Mouse (Mus musculus): ENCODE results near the gene Gm20503. TPM values are rescaled to one million over a fixed set of nuclear protein-coding genes. Genes with fewer than 3 reads are reported as not detected.

Gene Gm20503
- polyA plus RNA-seq, 1 experiment from 2014 or later = 14.6 TPM

- H3K4me2 ChIP-seq = no peak overlapping the region
- no peaks in the 10 kb centered on the region for H3K27me3 ChIP-seq (replicated peaks)
- no peak overlapping the region for H3K27ac ChIP-seq (ENCODE audit: poor library complexity, severe bottlenecking)
- H3K4me3 ChIP-seq = no peak overlapping the region
- 80% methylated on average over 5 of the region's 5 CpGs for WGBS
- ATAC-seq (ENCODE audit: insufficient number of reproducible peaks, low FRiP score) = no peak
- no peaks in the 10 kb centered on the region for H3K9me3 ChIP-seq (replicated peaks)
- H3K9ac ChIP-seq = no peak overlapping the region
- peaks cover 55% of the 10 kb centered on the region for H3K4me1 ChIP-seq (replicated peaks)
- H3K36me3 ChIP-seq = no peaks in the 10 kb centered on the region
These were observed 5.0 kb downstream of the Gm20503 start for GRCm38 (mm10) chr4:59007974-59008373.

GRCm38 (mm10) chr4:59009186-59009585 is 6.2 kb downstream of the Gm20503 start:
- Histone ChIP-seq H3K36me3 (no peaks in the 10 kb centered on the region), H3K27me3 (replicated peaks) (no peaks in the 10 kb centered on the region), H3K4me3 (no peak overlapping the region), H3K4me1 (replicated peaks) (peaks cover 57% of the 10 kb centered on the region), H3K9ac (no peak overlapping the region), H3K27ac (ENCODE audit: poor library complexity, severe bottlenecking) (no peak overlapping the region), H3K9me3 (replicated peaks) (no peaks in the 10 kb centered on the region), H3K4me2 (no peak overlapping the region)
- 89% methylated on average over 7 of the region's 7 CpGs for WGBS
- no peak for ATAC-seq (ENCODE audit: insufficient number of reproducible peaks, low FRiP score)

GRCm38 (mm10) chr4:59009696-59010095 is 6.7 kb downstream of the Gm20503 start:
- no peak overlapping the region for H3K9ac ChIP-seq
- no peak overlapping the region for H3K4me2 ChIP-seq
- H3K27ac ChIP-seq (ENCODE audit: poor library complexity, severe bottlenecking) = no peak overlapping the region
- no peak for ATAC-seq (ENCODE audit: insufficient number of reproducible peaks, low FRiP score)
- no peaks in the 10 kb centered on the region for H3K36me3 ChIP-seq
- H3K27me3 ChIP-seq (replicated peaks) = no peaks in the 10 kb centered on the region
- no peaks in the 10 kb centered on the region for H3K9me3 ChIP-seq (replicated peaks)
- 80% methylated on average over 4 of the region's 4 CpGs for WGBS
- peaks cover 54% of the 10 kb centered on the region for H3K4me1 ChIP-seq (replicated peaks)
- H3K4me3 ChIP-seq = no peak overlapping the region

- no peak for ATAC-seq (ENCODE audit: insufficient number of reproducible peaks, low FRiP score)
- WGBS = 37% methylated on average over 3 of the region's 3 CpGs
- no peak overlapping the region for H3K4me2 ChIP-seq
- peaks cover 38% of the 10 kb centered on the region for H3K4me1 ChIP-seq (replicated peaks)
- no peaks in the 10 kb centered on the region for H3K27me3 ChIP-seq (replicated peaks)
- H3K9me3 ChIP-seq (replicated peaks) = no peaks in the 10 kb centered on the region
- no peak overlapping the region; the same call in 1 of the 2 replicates for H3K9ac ChIP-seq
- no peak overlapping the region for H3K4me3 ChIP-seq
- H3K27ac ChIP-seq (ENCODE audit: poor library complexity, severe bottlenecking) = no peak overlapping the region
- no peaks in the 10 kb centered on the region for H3K36me3 ChIP-seq
These were observed 8.4 kb downstream of the Gm20503 start for GRCm38 (mm10) chr4:59011446-59011845.

- no peak for ATAC-seq (ENCODE audit: insufficient number of reproducible peaks, low FRiP score)
- WGBS = 87% methylated on average over 3 of the region's 3 CpGs
These were observed 12.2 kb downstream of the Gm20503 start for GRCm38 (mm10) chr4:59015181-59015580.

GRCm38 (mm10) chr4:59016922-59017321 is 13.9 kb downstream of the Gm20503 start:
- Histone ChIP-seq H3K27ac (ENCODE audit: poor library complexity, severe bottlenecking) (no peak overlapping the region), H3K4me2 (no peak overlapping the region), H3K36me3 (peaks cover 34% of the 10 kb centered on the region), H3K4me3 (no peak overlapping the region), H3K9me3 (replicated peaks) (no peaks in the 10 kb centered on the region), H3K4me1 (replicated peaks) (peaks cover 18% of the 10 kb centered on the region; the same call in 1 of the 2 replicates), H3K9ac (no peak overlapping the region), H3K27me3 (replicated peaks) (no peaks in the 10 kb centered on the region)
- 75% methylated on average over 2 of the region's 2 CpGs for WGBS
- ATAC-seq (ENCODE audit: insufficient number of reproducible peaks, low FRiP score) = no peak

More at GRCm38 (mm10) chr4:59015181-59015580, 12.2 kb downstream of the Gm20503 start:
- Histone ChIP-seq H3K4me3 (no peak overlapping the region), H3K27me3 (replicated peaks) (no peaks in the 10 kb centered on the region), H3K4me2 (no peak overlapping the region), H3K9me3 (replicated peaks) (no peaks in the 10 kb centered on the region), H3K27ac (ENCODE audit: poor library complexity, severe bottlenecking) (no peak overlapping the region), H3K9ac (no peak overlapping the region), H3K36me3 (peaks cover 24% of the 10 kb centered on the region), H3K4me1 (replicated peaks) (peaks cover 29% of the 10 kb centered on the region)

DNA sequence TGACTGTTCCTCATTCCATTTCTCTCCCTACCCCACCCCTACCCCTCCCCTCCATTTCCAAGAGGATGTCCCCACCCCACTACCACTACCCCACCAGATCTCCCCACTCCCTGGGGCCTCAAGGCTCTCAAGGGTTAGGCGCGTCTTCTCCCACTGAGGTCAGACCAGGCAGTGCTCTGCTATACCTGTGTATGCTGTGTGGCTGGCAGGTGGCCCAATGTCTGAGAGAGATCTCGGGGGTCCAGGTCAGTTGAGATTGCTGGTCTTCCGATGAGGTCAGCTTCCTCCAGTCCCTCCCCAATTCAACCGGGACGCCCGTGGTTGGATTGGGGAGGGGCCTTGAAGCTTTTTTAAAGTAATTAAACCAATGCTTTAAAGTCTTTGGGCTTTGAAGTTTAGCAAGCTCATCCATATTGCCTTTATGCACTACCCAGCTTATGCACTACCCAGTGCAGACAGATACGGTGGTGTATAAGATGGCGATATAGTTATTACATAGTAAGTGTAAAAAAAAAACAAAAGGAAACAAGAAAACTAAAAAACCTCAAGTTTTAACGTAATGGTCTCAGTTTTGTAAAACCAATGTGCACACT is 31.4 kb downstream of the Gm20503 start:
- H3K9me3 ChIP-seq (replicated peaks) = peaks cover 2% of the 10 kb centered on the region; the same call in 1 of the 2 replicates
- H3K27ac ChIP-seq (ENCODE audit: poor library complexity, severe bottlenecking) = no peak overlapping the region
- no peak overlapping the region for H3K9ac ChIP-seq
- peak overlapping the region; percentile 93 for H3K4me2 ChIP-seq
- no peaks in the 10 kb centered on the region for H3K4me1 ChIP-seq (replicated peaks)
- 0 out of 2 replicates have a peak, but pooled peaks have one; percentile 22 for ATAC-seq (ENCODE audit: insufficient number of reproducible peaks, low FRiP score)
- H3K27me3 ChIP-seq (replicated peaks) = no peaks in the 10 kb centered on the region
- H3K36me3 ChIP-seq = no peaks in the 10 kb centered on the region
- peak overlapping the region; percentile 95 for H3K4me3 ChIP-seq
- WGBS = 74% methylated on average over 10 of the region's 10 CpGs

GRCm38 (mm10) chr4:59034918-59035785 is 32.1 kb downstream of the Gm20503 start, which contains the start of gene Gng10:
Gng10 (plus strand) TSS chr4:59035088.
- Histone ChIP-seq H3K36me3 (peaks cover 3% of the 10 kb centered on the region; the same call in 1 of the 2 replicates), H3K9ac (peak within 1 kb of the TSS; percentile 96), H3K27me3 (replicated peaks) (no peaks in the 10 kb centered on the region), H3K4me1 (replicated peaks) (no peaks in the 10 kb centered on the region), H3K9me3 (replicated peaks) (peaks cover 2% of the 10 kb centered on the region; the same call in 1 of the 2 replicates), H3K4me3 (peak within 1 kb of the TSS; percentile 95), H3K27ac (ENCODE audit: poor library complexity, severe bottlenecking) (peak within 1 kb of the TSS; percentile 53; the same call in 1 of the 2 replicates), H3K4me2 (peak within 1 kb of the TSS; percentile 93)
- WGBS = 10% methylated on average over 76 of the region's 76 CpGs
- ATAC-seq (ENCODE audit: insufficient number of reproducible peaks, low FRiP score) = peak; percentile 75

DNA sequence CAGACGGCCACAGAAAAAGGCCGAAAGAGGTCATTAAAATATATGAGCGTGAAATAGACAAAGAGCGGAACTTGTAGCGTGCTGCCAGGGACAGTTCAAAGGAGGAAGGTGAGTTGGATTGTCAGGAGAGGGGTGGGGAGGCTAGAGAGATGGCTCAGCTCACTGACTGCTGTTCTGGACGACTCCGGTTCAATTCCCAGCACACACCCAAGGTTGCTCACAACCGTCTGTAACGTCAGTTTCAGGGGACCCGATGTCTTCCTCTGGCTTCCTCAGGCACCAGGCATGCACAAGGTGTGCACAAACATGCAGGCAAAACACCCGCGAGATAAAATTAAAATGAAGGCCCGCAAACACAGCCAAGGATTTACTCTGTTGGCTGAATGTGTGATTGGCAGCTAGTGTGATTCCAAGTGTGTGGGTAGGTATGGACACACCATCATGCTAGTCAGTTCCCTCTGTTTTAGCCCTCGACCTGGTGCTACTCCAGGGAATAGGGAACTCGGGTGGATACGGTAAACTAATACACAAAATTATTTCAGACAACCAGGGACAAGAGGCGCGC is 32.9 kb downstream of the Gm20503 start:
- Histone ChIP-seq H3K4me2 (peak overlapping the region; percentile 93), H3K9me3 (replicated peaks) (peaks cover 2% of the 10 kb centered on the region; the same call in 1 of the 2 replicates), H3K9ac (peak overlapping the region; percentile 96; the same call in 1 of the 2 replicates), H3K27me3 (replicated peaks) (no peaks in the 10 kb centered on the region), H3K36me3 (peaks cover 3% of the 10 kb centered on the region; the same call in 1 of the 2 replicates), H3K4me1 (replicated peaks) (no peaks in the 10 kb centered on the region), H3K27ac (ENCODE audit: poor library complexity, severe bottlenecking) (no peak overlapping the region), H3K4me3 (peak overlapping the region; percentile 95)
- no peak for ATAC-seq (ENCODE audit: insufficient number of reproducible peaks, low FRiP score)
- 74% methylated on average over 18 of the region's 18 CpGs for WGBS

GRCm38 (mm10) chr4:59036490-59037127 is 33.6 kb downstream of the Gm20503 start:
- no peak for ATAC-seq (ENCODE audit: insufficient number of reproducible peaks, low FRiP score)
- Histone ChIP-seq H3K4me1 (replicated peaks) (no peaks in the 10 kb centered on the region), H3K9me3 (replicated peaks) (peaks cover 2% of the 10 kb centered on the region; the same call in 1 of the 2 replicates), H3K4me3 (no peak overlapping the region), H3K4me2 (0 out of 2 replicates have a peak overlapping the region, but pooled peaks have one; percentile 10), H3K9ac (no peak overlapping the region), H3K27ac (ENCODE audit: poor library complexity, severe bottlenecking) (no peak overlapping the region), H3K27me3 (replicated peaks) (no peaks in the 10 kb centered on the region), H3K36me3 (peaks cover 3% of the 10 kb centered on the region; the same call in 1 of the 2 replicates)
- WGBS = 49% methylated on average over 13 of the region's 13 CpGs
